Mouse (Mus musculus) cerebellum, adult 11-12 months (tissue): ENCODE results near the gene Dhx58.

Source experiments
- DNase-seq: peaks from one replicate; pipeline ENCODE4 v3.0.0; 2022

Gene Dhx58

DNA sequence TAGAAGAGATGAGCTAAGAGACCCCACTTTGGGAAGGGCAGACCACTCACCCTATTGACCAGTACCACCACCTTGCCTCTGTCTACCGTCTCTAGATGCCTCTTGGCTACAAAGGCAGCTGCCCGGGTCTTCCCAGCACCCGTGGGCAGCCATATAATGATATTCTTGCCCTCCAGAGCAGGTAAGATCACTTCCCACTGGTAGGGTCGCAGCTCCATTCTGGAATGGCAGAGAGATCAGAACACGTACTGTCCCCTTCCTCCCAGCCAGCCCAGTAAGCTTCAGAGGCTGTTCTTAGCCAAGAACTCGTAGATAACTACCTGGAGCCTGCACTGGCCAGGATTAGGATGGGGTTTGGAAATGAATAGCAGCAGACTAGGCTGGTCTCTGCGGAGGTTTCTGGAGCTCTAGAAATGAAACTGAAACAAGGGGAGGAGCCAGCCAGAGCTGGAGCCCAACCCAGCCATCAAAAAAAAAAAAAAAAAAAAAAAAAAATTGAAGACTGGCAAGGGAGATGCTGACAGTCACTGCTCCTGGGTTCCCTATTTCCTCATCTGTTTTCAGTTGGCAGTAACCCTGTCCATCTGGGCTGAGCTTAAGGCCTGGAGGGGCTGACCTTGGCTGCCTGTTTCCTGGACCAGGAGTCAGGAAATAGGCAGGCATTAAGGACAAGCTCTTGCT is at the start of gene Dhx58:
Gene Dhx58 (minus strand): TSS at position 421 of the 681 bp plus-strand sequence.
- DNase-seq = no peak

DNA sequence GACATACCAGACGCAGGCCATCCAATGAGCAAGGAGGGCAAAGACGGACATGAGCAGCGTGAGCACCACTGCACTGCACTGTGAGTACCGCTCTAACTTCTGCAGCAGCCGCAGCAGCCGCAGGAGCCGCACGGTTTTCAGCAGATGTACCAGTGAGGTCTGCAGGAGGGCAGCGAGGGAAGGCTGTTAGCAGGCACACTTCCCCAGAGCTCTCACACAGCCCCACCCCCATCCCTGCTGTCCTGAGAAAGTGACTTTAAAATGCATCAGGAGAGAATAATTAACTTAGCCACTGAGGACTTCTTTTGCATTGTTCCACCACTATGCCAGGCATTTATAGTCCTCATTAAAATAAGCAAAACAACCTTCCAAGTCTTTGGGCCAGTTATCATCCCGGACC is 48.2 kb upstream of the Dhx58 start:
- no peak for DNase-seq

DNA sequence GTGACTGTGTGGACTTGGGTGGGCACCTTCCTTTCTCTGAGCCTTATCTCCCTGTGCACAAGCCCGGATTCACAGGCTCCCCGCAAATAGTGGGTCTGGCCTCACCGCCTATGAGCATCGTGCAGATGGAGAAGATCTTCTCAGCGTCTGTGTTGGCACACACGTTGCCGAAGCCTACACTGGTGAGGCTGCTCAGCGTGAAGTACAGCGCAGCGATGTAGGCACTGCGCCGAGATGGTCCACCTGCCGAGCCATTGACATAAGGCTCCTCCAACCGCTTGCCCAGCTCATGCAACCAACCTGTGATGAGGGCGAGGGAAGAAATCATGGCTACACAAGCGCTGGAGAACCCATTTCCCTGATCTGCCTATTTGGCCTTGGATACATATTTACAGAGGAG is 46.1 kb upstream of the Dhx58 start:
- DNase-seq = no peak

DNA sequence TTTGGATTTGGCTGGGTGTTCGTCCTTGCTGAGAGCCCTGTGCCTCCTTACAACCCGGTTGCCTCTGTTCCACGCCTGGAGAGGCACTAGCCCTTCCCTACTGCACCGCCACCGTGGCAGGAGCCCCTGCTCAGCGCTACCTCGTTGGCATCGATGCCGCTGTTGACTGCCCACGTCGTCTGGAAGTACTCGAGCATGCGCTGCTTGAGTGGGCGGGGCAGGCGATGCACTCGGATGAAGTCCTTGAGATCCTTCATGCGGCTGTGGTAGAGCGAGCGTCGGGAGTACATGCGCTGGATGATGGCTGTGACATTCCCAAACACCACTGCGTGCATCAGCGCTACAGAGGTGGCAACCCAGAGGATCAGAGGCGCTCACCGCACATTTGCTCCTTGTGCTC is 45.4 kb upstream of the Dhx58 start:
- no peak for DNase-seq

DNA sequence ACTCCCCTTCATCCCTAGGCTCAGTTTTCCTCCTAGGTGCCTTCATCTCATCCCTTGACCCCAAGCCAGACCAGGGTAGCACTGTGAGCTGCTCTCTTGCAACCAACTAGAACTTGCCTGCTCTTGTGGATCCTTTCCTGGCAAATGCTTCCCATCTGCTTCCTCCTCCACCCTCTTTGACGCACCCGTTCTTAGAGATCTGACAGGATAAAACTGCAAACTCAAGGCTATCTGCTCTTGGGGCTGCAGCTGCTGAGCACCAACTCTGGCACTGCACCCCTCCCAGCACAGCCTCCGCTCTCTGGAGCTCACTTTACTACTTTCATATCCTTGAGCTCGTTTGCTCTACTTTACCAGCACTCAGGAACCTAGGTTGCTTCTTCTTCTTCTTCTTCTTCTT is 44.5 kb upstream of the Dhx58 start:
- DNase-seq = no peak

DNA sequence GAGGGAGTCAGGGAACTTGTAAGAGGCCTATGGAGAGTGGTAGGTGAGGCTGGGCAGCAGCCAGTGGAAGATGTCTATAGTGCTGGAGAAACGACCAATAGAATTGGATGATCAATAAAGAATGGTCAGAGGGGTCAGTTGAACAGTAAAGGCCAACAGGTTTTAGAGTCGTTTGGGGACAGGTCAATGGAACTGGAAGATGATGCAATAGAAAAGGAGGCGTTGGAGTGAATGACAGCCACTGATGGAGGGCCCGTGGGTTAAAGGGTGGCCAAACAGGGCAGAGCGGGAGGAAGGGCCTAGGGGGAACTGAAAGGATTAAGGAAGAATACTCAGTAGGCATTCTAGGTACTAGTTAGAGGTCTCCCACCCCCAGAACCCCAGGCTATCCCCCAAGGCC is 43.0 kb upstream of the Dhx58 start:
- no peak for DNase-seq

DNA sequence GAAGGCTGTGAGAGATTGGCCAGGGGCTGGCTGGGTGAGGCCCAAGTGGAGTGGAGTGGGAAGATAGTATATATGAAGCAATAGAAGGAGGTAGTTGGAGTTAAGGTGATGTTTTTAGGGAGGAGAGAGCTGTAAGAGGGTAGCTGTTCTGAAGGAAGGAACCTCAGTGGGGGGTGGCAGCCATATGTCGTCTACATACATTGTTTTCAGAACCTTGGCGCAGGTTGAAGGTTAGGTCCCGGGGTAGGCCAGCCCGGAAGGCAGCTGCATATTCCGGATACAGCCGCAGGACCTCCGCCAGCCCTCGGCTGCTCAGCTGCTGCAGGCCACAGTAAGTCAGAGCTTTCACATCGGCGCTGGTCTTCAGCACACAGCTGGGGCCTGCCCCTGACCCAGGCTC is 42.5 kb upstream of the Dhx58 start:
- no peak for DNase-seq

DNA sequence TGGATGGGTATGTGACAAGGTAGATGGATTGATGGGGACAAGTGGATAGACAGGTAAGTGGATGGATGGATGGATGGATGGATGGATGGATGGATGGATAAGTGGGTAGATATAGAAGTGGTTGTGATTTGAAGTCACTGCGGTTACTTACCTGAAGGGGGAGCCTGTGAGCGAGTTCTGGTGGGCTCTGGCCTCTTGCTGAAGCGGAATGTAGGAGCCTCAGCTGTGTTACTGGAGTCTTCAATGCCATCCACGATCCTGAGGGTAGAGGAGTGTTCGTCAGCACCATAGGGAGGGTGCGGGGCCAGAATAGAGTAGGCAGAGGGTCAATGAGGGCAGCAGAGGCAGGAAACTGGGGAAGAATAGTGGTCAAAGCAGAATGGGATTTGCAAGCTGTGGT is 41.0 kb upstream of the Dhx58 start:
- peak; percentile 52 for DNase-seq

DNA sequence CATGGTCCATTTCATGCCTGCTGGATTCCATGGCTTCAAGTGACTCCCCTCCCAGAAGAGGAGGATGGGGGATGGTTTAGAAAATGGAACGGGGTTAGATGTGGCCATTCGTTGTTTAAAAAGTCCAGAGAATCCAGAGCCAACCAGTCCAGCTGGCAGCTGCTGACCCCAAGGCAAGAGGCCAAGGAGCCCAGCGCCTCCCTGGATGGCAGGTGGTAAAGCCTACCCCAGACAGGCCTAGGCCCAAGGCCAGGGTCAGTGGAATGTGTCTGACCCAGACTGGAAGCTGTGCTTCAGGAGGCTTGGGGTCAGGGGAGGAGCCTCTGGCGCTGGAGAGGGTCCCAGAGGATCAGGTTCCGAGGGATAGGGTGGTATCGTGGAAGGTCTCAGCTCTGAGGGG is 37.3 kb upstream of the Dhx58 start:
- DNase-seq = peak; percentile 47

DNA sequence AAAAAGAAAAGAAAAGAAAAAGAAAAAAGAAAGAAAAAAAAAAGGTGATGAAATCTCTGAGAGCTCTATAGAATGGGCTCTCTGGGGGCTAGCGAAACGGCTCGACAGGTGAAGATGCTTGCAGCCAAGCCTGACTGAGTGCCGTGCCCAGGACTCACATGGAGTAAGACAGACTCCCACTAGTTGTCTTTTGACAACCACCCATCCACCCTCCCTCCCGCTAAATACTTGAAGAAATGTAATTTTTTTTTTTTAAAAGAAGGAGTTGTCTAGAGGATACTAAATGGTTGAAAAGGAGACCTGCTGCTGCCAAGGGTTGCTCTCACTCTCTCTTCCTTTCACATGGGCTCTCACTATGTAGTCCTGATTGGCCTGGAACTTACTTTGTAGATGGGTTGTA is 34.7 kb upstream of the Dhx58 start:
- DNase-seq = no peak

DNA sequence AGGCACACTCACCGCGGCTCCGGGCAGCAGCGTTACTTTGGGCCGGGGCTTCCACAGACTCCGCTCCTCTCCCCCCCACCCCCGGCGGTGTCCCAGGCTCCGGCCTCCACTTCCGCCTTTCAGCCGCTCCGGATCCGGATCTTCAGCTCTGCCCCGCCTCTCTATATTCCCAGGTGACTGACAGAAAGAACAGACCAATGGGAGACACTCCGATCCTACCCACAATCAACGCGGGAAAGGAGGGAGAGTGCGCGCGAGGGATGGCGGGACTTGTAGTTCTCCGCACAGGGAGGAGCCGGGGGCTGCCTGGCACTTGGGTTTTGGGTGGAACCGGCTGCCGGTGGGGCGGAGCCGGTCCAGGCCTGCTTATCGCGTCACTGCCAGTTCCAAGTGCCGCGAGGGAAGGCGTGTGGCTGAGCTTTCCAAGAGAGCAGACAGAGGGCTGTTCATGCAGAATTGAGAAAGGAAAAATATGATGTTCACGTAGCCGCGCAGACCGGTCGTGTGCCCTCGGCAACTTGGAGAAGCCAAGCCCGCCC is 34.1 kb upstream of the Dhx58 start, which contains the start of gene Rab5c:
Gene Rab5c (minus strand): TSS at position 150 of the 539 bp plus-strand sequence.
- DNase-seq = peak; percentile 99

DNA sequence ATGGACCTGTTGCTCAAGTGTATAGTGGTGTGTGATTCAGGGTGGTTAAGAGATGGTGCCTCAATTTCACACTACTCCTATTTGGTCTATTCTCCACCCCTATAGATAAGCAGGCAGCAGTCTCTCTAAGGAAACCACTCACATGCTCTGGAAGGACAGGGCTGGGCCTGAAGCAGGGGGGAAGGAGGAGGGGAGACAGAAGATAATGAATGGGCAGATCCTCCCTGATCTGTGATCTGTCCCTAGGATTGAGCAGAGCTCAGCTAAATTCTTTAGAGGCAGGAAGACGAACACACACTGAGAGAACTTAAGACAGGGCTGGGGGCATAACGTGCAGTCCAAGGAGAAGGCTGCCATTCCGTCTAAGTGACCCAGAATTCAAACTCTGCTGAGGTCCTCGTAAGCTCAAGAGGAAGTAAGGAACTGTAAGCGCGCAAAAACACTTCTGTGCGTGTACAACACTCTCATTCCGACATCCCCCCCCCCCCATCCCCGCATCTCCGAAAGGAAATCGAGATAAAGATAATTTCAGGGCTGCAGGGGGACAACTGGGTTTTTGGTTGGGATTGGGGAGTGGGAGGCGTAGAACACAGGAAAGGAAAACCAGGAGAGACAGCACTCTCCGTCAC is 33.1 kb upstream of the Dhx58 start:
- no peak for DNase-seq

DNA sequence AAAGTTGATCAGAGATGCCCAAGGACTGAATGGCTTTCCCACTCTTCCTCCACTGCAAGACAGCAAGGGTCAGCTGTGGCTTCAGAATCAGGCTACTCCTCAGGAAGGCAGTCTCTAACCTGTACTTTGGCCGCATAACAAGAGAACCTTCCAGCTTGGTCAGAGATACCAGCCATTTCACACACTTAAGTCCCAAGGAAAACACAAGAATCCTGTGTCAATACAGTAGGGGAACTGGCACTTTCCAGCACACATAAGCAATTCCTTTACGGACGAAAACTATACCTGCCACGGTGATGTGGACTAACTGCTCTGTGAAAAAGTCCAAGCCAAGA is 32.6 kb upstream of the Dhx58 start:
- no peak for DNase-seq

DNA sequence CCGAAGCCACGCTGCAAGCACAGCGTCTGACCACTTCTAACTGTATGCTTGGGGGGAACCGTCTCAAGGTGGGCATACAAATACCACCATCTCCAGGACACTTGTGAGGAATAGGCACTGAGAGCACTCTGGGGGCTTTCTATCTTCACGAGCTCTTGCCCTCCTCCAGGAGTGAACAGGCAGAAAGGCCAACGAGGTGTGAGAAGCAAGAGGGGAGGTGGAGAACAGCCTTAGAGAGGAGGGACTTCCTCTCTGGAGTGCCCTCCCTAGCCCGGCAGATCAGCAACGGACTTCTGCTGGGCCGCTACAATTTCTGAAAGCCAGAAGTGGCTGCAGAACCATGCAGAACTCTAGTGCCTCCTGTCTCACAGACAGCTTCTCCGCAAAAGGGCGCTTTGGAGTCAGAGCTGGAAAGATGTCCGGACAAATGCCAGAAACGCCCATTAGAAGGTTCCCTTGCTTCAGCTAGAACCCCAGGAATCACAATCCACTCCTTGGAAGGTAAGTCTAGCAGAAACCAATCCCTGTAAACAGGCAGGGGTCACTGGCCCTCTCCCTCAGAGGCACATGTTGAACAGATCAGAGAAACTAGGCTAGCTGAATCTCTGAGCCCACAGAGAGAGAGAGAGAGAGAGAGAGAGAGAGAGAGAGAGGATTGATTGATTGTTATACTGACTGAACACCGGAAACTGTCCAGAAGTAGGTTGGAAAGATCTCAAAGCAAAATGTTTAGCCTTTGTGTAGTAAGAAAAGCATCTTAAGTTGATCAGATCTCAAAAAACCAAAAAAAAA is 32.1 kb upstream of the Dhx58 start:
- no peak for DNase-seq

DNA sequence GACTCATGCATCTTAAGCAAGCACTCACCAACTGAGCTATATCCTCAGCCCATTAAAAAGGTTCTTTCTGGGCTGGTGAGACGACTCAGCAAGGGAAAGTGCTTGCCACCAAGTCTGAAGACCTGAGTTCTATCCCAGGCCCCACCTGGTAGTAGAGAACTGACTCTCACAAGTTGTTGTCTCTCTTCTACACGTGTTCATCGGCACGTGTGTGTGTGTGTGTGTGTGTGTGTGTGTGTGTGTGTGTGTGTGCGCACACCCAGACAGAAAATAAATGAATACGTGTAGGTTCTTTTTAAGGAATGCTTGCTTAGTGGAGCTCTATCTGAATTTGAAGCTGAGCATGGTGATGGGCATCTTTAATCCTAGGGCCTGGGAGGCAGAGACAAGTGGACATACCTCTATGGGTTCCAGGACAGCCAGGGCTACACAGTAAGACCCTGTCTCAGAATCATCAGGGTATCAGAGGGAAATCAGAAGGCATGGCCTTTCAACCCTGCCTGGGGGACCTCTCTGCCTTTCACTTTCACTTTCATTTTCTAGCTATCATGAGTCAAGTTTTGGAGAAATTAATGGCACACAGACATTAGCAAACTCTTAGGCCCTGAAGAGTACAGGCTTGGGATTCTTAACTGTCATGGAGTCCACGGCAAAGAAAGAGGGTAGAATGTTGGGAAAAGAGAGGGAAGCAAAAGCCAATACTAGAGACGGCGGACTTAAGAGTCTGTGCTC is 31.2 kb upstream of the Dhx58 start:
- DNase-seq = no peak

DNA sequence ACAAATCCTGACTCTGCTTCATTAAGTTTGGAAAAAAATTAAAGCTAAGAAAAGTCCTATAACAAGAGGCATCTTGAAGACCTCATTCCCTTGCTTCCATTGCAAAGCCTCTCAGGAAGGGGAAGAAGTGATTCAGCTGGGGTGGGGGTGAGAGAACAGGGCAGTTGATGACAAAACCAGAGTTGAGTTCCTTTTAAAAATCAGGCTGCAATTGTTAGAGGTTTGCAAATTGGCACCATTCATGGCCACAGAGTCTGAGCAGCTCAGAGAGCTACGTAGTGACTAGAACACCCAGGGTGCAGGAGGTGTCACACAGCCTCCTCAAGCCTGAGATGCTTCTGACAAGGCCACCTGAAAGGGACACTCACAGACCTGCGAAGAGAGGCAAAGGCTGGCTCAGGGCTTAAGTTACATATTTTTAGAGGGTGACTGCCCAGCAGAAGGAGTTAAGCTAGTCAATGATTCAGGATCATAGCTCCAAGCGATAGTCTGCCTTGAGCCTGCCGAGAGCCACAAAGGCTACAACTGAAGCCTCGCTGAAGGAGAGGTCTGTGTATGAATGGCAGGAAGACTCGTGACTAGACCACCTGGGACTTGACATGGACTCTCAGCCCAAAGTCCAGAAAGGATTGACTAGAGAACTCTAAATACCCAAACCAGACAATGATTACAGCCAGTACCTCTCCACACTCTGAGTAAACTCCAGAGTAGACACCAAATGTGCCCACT is 26.6 kb upstream of the Dhx58 start:
- DNase-seq = no peak

DNA sequence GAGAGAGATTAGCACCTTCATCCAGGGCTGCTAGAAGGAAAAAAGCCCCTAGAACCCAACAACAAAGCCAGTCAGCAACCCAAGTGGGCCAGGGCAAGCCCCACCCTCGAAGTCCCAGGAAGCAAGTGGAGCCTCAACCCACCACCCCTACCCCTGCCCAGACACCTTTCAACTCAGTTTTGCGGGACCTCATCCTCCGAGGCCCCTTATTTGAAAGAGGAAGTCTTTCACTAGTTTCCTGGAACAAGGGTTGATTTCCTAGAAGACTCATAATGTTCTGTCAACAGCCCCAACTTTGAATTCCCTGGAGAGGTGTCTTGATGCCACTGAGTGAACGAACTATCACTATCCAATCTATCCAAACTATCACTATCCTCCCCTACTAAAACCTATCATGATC is 25.9 kb upstream of the Dhx58 start:
- no peak for DNase-seq

DNA sequence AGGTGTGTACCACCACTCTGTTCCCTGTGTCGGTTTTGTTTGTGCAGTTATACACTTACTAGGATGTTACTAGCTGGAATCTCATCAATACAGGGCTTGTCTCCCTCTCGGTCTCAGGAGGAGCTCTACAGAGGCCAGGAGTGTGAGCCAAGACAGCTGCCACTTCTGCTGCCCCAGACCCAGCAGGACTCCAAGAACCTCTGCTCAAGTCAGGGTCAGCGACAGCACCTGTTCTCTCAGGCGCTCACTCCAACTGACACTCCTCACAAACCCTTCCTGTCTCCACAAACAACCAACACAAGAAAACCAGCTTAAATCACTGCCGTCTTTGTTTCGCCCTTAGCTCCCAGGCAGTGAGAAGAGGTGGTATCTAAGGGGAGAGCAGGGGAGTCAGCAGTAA is 24.5 kb upstream of the Dhx58 start:
- no peak for DNase-seq

DNA sequence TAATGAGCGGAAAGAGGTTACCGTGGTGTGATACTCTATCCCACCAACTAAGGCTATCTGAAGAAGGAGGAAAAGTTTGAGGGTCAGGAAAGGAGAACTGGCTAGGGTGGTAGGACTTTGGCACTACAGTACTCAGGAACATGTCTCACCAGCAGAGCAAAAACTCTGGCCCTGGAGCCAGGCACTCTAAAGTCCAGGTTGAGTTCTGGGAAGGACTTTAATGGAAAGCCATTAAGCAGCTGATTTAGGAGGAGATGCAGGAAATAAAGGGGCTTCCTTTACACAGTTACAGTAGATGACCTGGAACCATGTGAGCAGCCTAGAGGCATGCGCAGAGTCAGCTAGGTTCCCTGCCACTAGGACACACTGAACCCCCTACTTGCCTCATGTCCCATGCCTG is 23.1 kb upstream of the Dhx58 start:
- DNase-seq = no peak

DNA sequence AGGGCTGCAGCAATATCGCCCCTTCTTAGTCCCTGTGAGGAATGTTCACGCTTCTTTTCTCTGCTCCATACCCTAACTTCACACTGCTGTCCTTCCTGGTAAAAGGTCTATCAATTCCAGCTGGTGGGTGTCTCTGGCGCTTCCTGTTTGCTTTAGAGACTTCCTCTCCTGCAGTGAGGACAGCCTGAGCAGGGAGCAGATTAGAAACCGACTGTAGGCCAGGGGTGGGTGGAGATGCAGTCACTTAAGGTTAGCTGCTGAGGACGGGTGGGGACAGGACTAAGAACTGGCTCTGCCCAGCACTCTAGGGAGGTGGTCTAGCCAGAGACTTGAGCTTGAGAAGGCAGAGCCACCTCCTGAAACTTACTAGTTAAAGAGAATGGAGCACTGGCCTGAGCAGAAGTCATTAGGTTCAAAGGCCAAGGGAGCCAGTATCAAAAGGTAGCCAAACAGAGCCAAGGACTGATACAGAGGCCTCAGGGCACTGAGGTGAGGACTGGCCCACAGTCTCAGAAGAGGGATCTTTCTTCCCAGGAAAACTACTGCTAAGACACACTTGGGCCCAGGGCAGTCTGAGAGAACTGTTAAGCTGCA is 20.9 kb upstream of the Dhx58 start:
- no peak for DNase-seq

DNA sequence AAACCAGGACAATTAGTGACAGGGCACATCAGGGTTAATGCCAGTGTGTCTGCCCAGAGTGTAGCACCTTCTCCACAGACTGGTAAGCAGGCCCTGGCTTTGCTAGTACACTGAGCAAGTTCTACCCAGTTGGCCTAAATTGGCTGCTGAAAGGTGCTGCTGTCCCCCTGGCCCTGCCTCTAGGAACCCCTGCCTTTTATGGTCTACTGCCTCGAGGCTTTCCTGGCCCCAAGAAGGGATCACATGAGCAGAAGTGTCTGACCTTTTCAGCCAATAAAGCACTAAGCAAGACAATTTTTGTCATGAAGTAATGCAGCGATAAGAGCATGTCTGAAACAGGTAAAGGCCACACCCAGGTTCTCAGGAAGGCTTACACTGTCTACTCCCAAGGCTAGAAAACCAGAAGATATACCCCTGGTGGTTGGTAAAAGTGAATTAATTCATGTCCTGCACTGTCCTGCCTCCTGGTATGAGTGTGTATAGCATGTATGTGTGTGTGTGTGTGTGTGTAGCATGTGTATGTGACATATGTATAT is 18.5 kb upstream of the Dhx58 start:
- no peak for DNase-seq
